ENCODE assay signal across 12 mouse cellular contexts in the genomic region with DNA sequence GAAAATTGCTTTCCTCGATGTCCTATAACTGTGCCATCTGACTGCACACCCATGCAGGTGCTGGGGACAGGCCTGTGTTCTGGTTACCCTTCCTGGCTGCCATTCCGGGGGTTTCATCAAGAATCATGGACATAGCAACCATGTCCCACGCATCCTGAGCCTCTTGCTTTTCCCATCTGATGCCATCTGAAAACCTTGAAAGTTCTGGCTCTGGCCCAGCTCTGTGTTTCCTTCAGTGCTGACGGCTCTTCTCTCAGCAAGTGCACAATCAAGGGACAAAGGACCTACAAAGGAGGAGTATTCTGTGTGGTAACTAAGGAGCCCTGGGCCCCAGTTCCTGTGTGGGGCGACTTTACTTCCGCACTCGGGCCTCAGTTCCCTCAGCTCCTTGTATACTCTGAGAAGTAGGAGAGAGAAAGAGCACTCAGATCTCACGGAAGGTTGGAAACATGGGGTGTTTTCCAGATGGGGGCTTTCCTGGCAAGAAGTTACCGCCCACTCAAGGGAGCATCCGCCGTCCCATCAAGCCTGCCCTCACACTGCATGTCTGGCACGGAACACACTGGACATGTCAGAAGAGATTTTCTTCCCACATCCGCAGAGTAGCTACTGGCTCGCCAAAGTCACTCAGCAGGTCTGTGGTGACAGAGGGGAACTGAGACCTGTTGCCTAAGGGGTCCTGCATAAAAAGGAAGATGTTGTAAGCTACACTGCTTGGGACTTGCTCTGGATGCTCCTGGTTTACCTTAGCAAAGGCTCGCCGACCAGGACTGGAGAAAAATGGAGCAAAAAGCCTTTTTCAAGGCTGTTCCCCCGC. TPM values are rescaled to one million over a fixed set of nuclear protein-coding genes. Genes with fewer than 3 reads are reported as not detected.
A peak's percentile ranks its signal among the peaks of the same experiment; 100 is the strongest.
DNase-seq lines count a peak whose midpoint lies in the region; ATAC-seq lines count a peak whose summit lies in the region.
"Had no signal": no experiment of that assay in that cellular context is flagged by ENCODE, and none has a peak within 500 bp of the region (broad histone marks: within the 10 kb centered on the region; RNA-seq: fewer than 3 reads in every experiment).

No protein-coding gene starts in this region.

- no peak for ATAC-seq in kidney, embryonic 14.5 days (ENCODE audit: low FRiP score, low TSS enrichment)

- H3K4me1 ChIP-seq in kidney, embryonic 14.5 days (ENCODE audit: control insufficient read depth, insufficient read depth, low read length), result no peaks in the 10 kb centered on the region
- no peaks in the 10 kb centered on the region for H3K4me1 ChIP-seq in limb, embryonic 10.5 days
- H3K4me1 ChIP-seq: forebrain, embryonic 12.5 days; heart, embryonic 15.5 days had no signal

- H3K27me3 ChIP-seq in kidney, embryonic 14.5 days (ENCODE audit: control insufficient read depth, insufficient read depth, low read length), result no peaks in the 10 kb centered on the region
- H3K27me3 ChIP-seq in limb, embryonic 10.5 days (ENCODE audit: low read depth, poor library complexity, severe bottlenecking), result no peaks in the 10 kb centered on the region
- H3K27me3 ChIP-seq: forebrain, embryonic 12.5 days; heart, embryonic 15.5 days had no signal

- H3K9ac ChIP-seq in kidney, embryonic 14.5 days (ENCODE audit: low read depth, low read length), result no peak overlapping the region
- H3K9ac ChIP-seq: forebrain, embryonic 12.5 days; heart, embryonic 15.5 days had no signal

- H3K4me3 ChIP-seq in kidney, embryonic 14.5 days (ENCODE audit: low read length), result no peak overlapping the region
- H3K4me3 ChIP-seq in limb, embryonic 10.5 days, result no peak overlapping the region
- H3K4me3 ChIP-seq: forebrain, embryonic 12.5 days; heart, embryonic 15.5 days had no signal

- H3K9me3 ChIP-seq in kidney, embryonic 14.5 days (ENCODE audit: control insufficient read depth, low read length), result no peaks in the 10 kb centered on the region
- no peaks in the 10 kb centered on the region for H3K9me3 ChIP-seq in limb, embryonic 10.5 days (replicated peaks)
- H3K9me3 ChIP-seq: forebrain, embryonic 12.5 days; heart, embryonic 15.5 days had no signal

- 87% methylated on average over 17 of the region's 17 CpGs for WGBS in kidney, embryonic 14.5 days
- 91% methylated on average over 17 of the region's 17 CpGs for WGBS in limb, embryonic 10.5 days

- H3K36me3 ChIP-seq in kidney, embryonic 14.5 days (ENCODE audit: control insufficient read depth, insufficient read depth, low read length), result no peaks in the 10 kb centered on the region
- H3K36me3 ChIP-seq in limb, embryonic 10.5 days, result no peaks in the 10 kb centered on the region
- H3K36me3 ChIP-seq: forebrain, embryonic 12.5 days; heart, embryonic 15.5 days had no signal

- H3K4me2 ChIP-seq in kidney, embryonic 14.5 days (replicated peaks; ENCODE audit: low read depth, low read length), result no peak overlapping the region
- H3K4me2 ChIP-seq: forebrain, embryonic 12.5 days; heart, embryonic 15.5 days had no signal

- peak; percentile 35 to 71 for DNase-seq in adrenal gland, adult (ENCODE audit: inconsistent age in 2 of 2, low spot score in 1 of 2)
- no peak for DNase-seq in adrenal gland, postnatal 4 days (ENCODE audit: low spot score in 2 of 2)
- peak; percentile 16 for DNase-seq in lung, postnatal 25 days (ENCODE audit: low spot score)
- DNase-seq in lung, postnatal 10 days, result no peak
- DNase-seq in brain, adult 2 months (ENCODE audit: low read depth, low spot score), result peak; percentile 31
- DNase-seq in spleen, postnatal 10 days (ENCODE audit: low spot score in 2 of 2), result peak; percentile 21 to 30
- DNase-seq in limb, embryonic 10.5 days (ENCODE audit: low spot score), result no peak
- DNase-seq: cerebellum, adult 9-11 months had no signal

- H3K27ac ChIP-seq in kidney, embryonic 14.5 days (ENCODE audit: low read depth, low read length), result no peak overlapping the region
- no peak overlapping the region for H3K27ac ChIP-seq in limb, embryonic 10.5 days
- H3K27ac ChIP-seq: forebrain, embryonic 12.5 days; heart, embryonic 15.5 days; kidney, postnatal 0 days had no signal

RNA-seq across cellular contexts. Expression of a gene that starts 24.5 kb away (rescaled TPM):
- 10 to 100 TPM; 10.1 to 10.8 TPM for total RNA-seq in adrenal gland, postnatal 4 days (2021)
- 6.4 and 12.2 TPM in 2 replicates for polyA plus RNA-seq in kidney, embryonic 14.5 days (2014; fragmentation: Nextera tagmentation; extraction: Ambion mirVana)
- polyA plus RNA-seq in limb, embryonic 10.5 days (2016; fragmentation: Nextera tagmentation; extraction: Ambion mirVana), result 3.6 and 5.1 TPM in 2 replicates

RNA-seq across cellular contexts. Expression of a gene that starts 31.8 kb away (rescaled TPM):
- total RNA-seq in adrenal gland, postnatal 4 days (2021), result 10 to 100 TPM; 26.3 to 28.7 TPM
- polyA plus RNA-seq in kidney, embryonic 14.5 days (2014; fragmentation: Nextera tagmentation; extraction: Ambion mirVana), result 30.0 and 36.2 TPM in 2 replicates
- polyA plus RNA-seq in limb, embryonic 10.5 days (2016; fragmentation: Nextera tagmentation; extraction: Ambion mirVana), result 23.1 and 26.0 TPM in 2 replicates

Comparison
In these comparisons a context has a peak if more than half of its experiments do, and no peak if none do; other contexts are left out.
1. DNase-seq: peak in adrenal gland, adult (2 of 2), lung, postnatal 25 days (single experiment), brain, adult 2 months (single experiment) and spleen, postnatal 10 days (2 of 2); none in adrenal gland, postnatal 4 days (0 of 2), lung, postnatal 10 days (single experiment) and limb, embryonic 10.5 days (single experiment).